Mouse (Mus musculus): Measurements from ENCODE around the gene Kifc3. TPM values are rescaled to one million over a fixed set of nuclear protein-coding genes. Genes with fewer than 3 reads are reported as not detected.

The Kifc3 gene
- polyA plus RNA-seq, 1 experiment from 2014 or later: 7.8 TPM

- peak; percentile 62; the same call in 1 of the 2 replicates for ATAC-seq (replicated peaks; ENCODE audit: low FRiP score)
Measured at GRCm38 (mm10) chr8:95099009-95099408, 103.6 kb downstream of the Kifc3 start.

GRCm38 (mm10) chr8:95093574-95093973 is 109.0 kb downstream of the Kifc3 start:
- DNase-seq (ENCODE audit: low spot score) (no peak), ATAC-seq (replicated peaks; ENCODE audit: low FRiP score) (no peak)
- H3K4me1 ChIP-seq (replicated peaks; ENCODE audit: control insufficient read depth, insufficient read depth, low read length): no peaks in the 10 kb centered on the region
- H3K27me3 ChIP-seq (replicated peaks; ENCODE audit: control insufficient read depth, insufficient read depth, low read length): no peaks in the 10 kb centered on the region
- no peak overlapping the region for H3K9ac ChIP-seq (ENCODE audit: low read depth, low read length)
- no peak overlapping the region for H3K4me2 ChIP-seq
- H3K36me3 ChIP-seq (ENCODE audit: control insufficient read depth, insufficient read depth, low read length): peaks cover 12% of the 10 kb centered on the region; the same call in 1 of the 2 replicates
- H3K4me3 ChIP-seq (ENCODE audit: low read depth, low read length): no peak overlapping the region
- H3K27ac ChIP-seq (ENCODE audit: low read depth, low read length): no peak overlapping the region
- WGBS: 87% methylated on average over 4 of the region's 4 CpGs
- no peaks in the 10 kb centered on the region for H3K9me3 ChIP-seq (ENCODE audit: control insufficient read depth, low read length)

More at GRCm38 (mm10) chr8:95099009-95099408, 103.6 kb downstream of the Kifc3 start:
- Histone ChIP-seq H3K9me3 (ENCODE audit: control insufficient read depth, low read length) (no peaks in the 10 kb centered on the region), H3K4me3 (ENCODE audit: low read depth, low read length) (no peak overlapping the region), H3K9ac (ENCODE audit: low read depth, low read length) (no peak overlapping the region), H3K27me3 (replicated peaks; ENCODE audit: control insufficient read depth, insufficient read depth, low read length) (no peaks in the 10 kb centered on the region), H3K4me2 (no peak overlapping the region), H3K27ac (ENCODE audit: low read depth, low read length) (no peak overlapping the region), H3K4me1 (replicated peaks; ENCODE audit: control insufficient read depth, insufficient read depth, low read length) (no peaks in the 10 kb centered on the region), H3K36me3 (ENCODE audit: control insufficient read depth, insufficient read depth, low read length) (peaks cover 11% of the 10 kb centered on the region)
- 30% methylated on average over 5 of the region's 5 CpGs for WGBS
- peak; percentile 52 for DNase-seq (ENCODE audit: low spot score)

GRCm38 (mm10) chr8:95085432-95086141 is 117.0 kb downstream of the Kifc3 start:
- H3K9me3 ChIP-seq (ENCODE audit: control insufficient read depth, low read length): no peaks in the 10 kb centered on the region
- 70% methylated on average over 7 of the region's 7 CpGs for WGBS
- H3K4me2 ChIP-seq: peak overlapping the region; percentile 43
- no peak for DNase-seq (ENCODE audit: low spot score)
- peaks cover 14% of the 10 kb centered on the region for H3K4me1 ChIP-seq (replicated peaks; ENCODE audit: control insufficient read depth, insufficient read depth, low read length)
- H3K9ac ChIP-seq (ENCODE audit: low read depth, low read length): peak overlapping the region; percentile 46
- H3K27ac ChIP-seq (ENCODE audit: low read depth, low read length): peak overlapping the region; percentile 47
- ATAC-seq (replicated peaks; ENCODE audit: low FRiP score): peak; percentile 17; the same call in 1 of the 2 replicates
- no peak overlapping the region for H3K4me3 ChIP-seq (ENCODE audit: low read depth, low read length)
- H3K36me3 ChIP-seq (ENCODE audit: control insufficient read depth, insufficient read depth, low read length): peaks cover 15% of the 10 kb centered on the region
- no peaks in the 10 kb centered on the region for H3K27me3 ChIP-seq (replicated peaks; ENCODE audit: control insufficient read depth, insufficient read depth, low read length)

GRCm38 (mm10) chr8:95084744-95085431 is 117.7 kb downstream of the Kifc3 start:
- no peaks in the 10 kb centered on the region for H3K27me3 ChIP-seq (replicated peaks; ENCODE audit: control insufficient read depth, insufficient read depth, low read length)
- peaks cover 14% of the 10 kb centered on the region for H3K4me1 ChIP-seq (replicated peaks; ENCODE audit: control insufficient read depth, insufficient read depth, low read length)
- DNase-seq (ENCODE audit: low spot score) (no peak), ATAC-seq (replicated peaks; ENCODE audit: low FRiP score) (no peak)
- 82% methylated on average over 10 of the region's 10 CpGs for WGBS
- peak overlapping the region; percentile 43 for H3K4me2 ChIP-seq
- no peak overlapping the region for H3K4me3 ChIP-seq (ENCODE audit: low read depth, low read length)
- peaks cover 11% of the 10 kb centered on the region for H3K36me3 ChIP-seq (ENCODE audit: control insufficient read depth, insufficient read depth, low read length)
- H3K9me3 ChIP-seq (ENCODE audit: control insufficient read depth, low read length): no peaks in the 10 kb centered on the region
- peak overlapping the region; percentile 46 for H3K9ac ChIP-seq (ENCODE audit: low read depth, low read length)
- H3K27ac ChIP-seq (ENCODE audit: low read depth, low read length): peak overlapping the region; percentile 51

GRCm38 (mm10) chr8:95084261-95084660 is 118.4 kb downstream of the Kifc3 start:
- no peak for DNase-seq (ENCODE audit: low spot score)
- H3K27me3 ChIP-seq (replicated peaks; ENCODE audit: control insufficient read depth, insufficient read depth, low read length): no peaks in the 10 kb centered on the region
- H3K9me3 ChIP-seq (ENCODE audit: control insufficient read depth, low read length): no peaks in the 10 kb centered on the region
- WGBS: 90% methylated on average over 4 of the region's 4 CpGs
- peak overlapping the region; percentile 51; the same call in 1 of the 2 replicates for H3K27ac ChIP-seq (ENCODE audit: low read depth, low read length)
- peak overlapping the region; percentile 22; the same call in 1 of the 2 replicates for H3K4me2 ChIP-seq
- no peak overlapping the region for H3K9ac ChIP-seq (ENCODE audit: low read depth, low read length)
- peaks cover 10% of the 10 kb centered on the region for H3K36me3 ChIP-seq (ENCODE audit: control insufficient read depth, insufficient read depth, low read length)
- ATAC-seq (replicated peaks; ENCODE audit: low FRiP score): no peak
- no peak overlapping the region for H3K4me3 ChIP-seq (ENCODE audit: low read depth, low read length)
- H3K4me1 ChIP-seq (replicated peaks; ENCODE audit: control insufficient read depth, insufficient read depth, low read length): peaks cover 19% of the 10 kb centered on the region

- no peaks in the 10 kb centered on the region for H3K9me3 ChIP-seq (ENCODE audit: control insufficient read depth, low read length)
- no peak for DNase-seq (ENCODE audit: low spot score)
- H3K27ac ChIP-seq (ENCODE audit: low read depth, low read length): peak overlapping the region; percentile 65
- H3K4me2 ChIP-seq: peak overlapping the region; percentile 92
- ATAC-seq (replicated peaks; ENCODE audit: low FRiP score): no peak
- 6% methylated on average over 11 of the region's 11 CpGs for WGBS
- H3K4me1 ChIP-seq (replicated peaks; ENCODE audit: control insufficient read depth, insufficient read depth, low read length): peaks cover 21% of the 10 kb centered on the region
- no peaks in the 10 kb centered on the region for H3K27me3 ChIP-seq (replicated peaks; ENCODE audit: control insufficient read depth, insufficient read depth, low read length)
- peak overlapping the region; percentile 76 for H3K9ac ChIP-seq (ENCODE audit: low read depth, low read length)
- peak overlapping the region; percentile 70 for H3K4me3 ChIP-seq (ENCODE audit: low read depth, low read length)
- H3K36me3 ChIP-seq (ENCODE audit: control insufficient read depth, insufficient read depth, low read length): peaks cover 6% of the 10 kb centered on the region; the same call in 1 of the 2 replicates
Measured at GRCm38 (mm10) chr8:95081650-95082049, 121.0 kb downstream of the Kifc3 start.

GRCm38 (mm10) chr8:95080381-95081341 is 122.0 kb downstream of the Kifc3 start, which contains the start of gene Katnb1:
Gene Katnb1 (plus strand): TSS chr8:95081186.
- WGBS: under 1% methylated on average over 47 of the region's 47 CpGs
- H3K4me3 ChIP-seq (ENCODE audit: low read depth, low read length): peak within 1 kb of the TSS; percentile 70
- peak within 1 kb of the TSS; percentile 81 for H3K9ac ChIP-seq (ENCODE audit: low read depth, low read length)
- peaks cover 6% of the 10 kb centered on the region; the same call in 1 of the 2 replicates for H3K36me3 ChIP-seq (ENCODE audit: control insufficient read depth, insufficient read depth, low read length)
- no peaks in the 10 kb centered on the region for H3K27me3 ChIP-seq (replicated peaks; ENCODE audit: control insufficient read depth, insufficient read depth, low read length)
- ATAC-seq (replicated peaks; ENCODE audit: low FRiP score) (peak; percentile 93), DNase-seq (ENCODE audit: low spot score) (peak; percentile 92)
- H3K4me2 ChIP-seq: peak within 1 kb of the TSS; percentile 92
- H3K4me1 ChIP-seq (replicated peaks; ENCODE audit: control insufficient read depth, insufficient read depth, low read length): peaks cover 18% of the 10 kb centered on the region
- H3K27ac ChIP-seq (ENCODE audit: low read depth, low read length): peak within 1 kb of the TSS; percentile 75
- no peaks in the 10 kb centered on the region for H3K9me3 ChIP-seq (ENCODE audit: control insufficient read depth, low read length)

GRCm38 (mm10) chr8:95079305-95079704 is 123.3 kb downstream of the Kifc3 start:
- H3K9me3 ChIP-seq (ENCODE audit: control insufficient read depth, low read length): no peaks in the 10 kb centered on the region
- no peak overlapping the region for H3K4me3 ChIP-seq (ENCODE audit: low read depth, low read length)
- ATAC-seq (replicated peaks; ENCODE audit: low FRiP score): no peak
- no peaks in the 10 kb centered on the region for H3K27me3 ChIP-seq (replicated peaks; ENCODE audit: control insufficient read depth, insufficient read depth, low read length)
- no peak for DNase-seq (ENCODE audit: low spot score)
- no peak overlapping the region for H3K27ac ChIP-seq (ENCODE audit: low read depth, low read length)
- WGBS: 82% methylated on average over 4 of the region's 4 CpGs
- no peak overlapping the region for H3K9ac ChIP-seq (ENCODE audit: low read depth, low read length)
- peak overlapping the region; percentile 89 for H3K4me2 ChIP-seq
- H3K36me3 ChIP-seq (ENCODE audit: control insufficient read depth, insufficient read depth, low read length): 0 out of 2 replicates have a peak, but pooled peaks cover 3% of the 10 kb centered on the region
- peaks cover 12% of the 10 kb centered on the region; the same call in 1 of the 2 replicates for H3K4me1 ChIP-seq (replicated peaks; ENCODE audit: control insufficient read depth, insufficient read depth, low read length)
